ENCODE assay signal across 25 mouse cellular contexts in genomic region chrX:9487671-9488070, GRCm38 (mm10). TPM values are rescaled to one million over a fixed set of nuclear protein-coding genes. Genes with fewer than 3 reads are reported as not detected.
DNase-seq lines count a peak whose midpoint lies in the region; ATAC-seq and TF ChIP-seq lines count a peak whose summit lies in the region.
"Had no signal": no experiment of that assay in that cellular context is flagged by ENCODE, and none has a peak within 500 bp of the region (broad histone marks: within the 10 kb centered on the region; RNA-seq: fewer than 3 reads in every experiment).

Gene Cybb (minus strand): TSS chrX:9487771.

- no peak within 1 kb of the TSS for H3K4me3 ChIP-seq in spleen, adult 2 months (ENCODE audit: extremely low read depth, insufficient read depth, insufficient read length)
- no peak within 1 kb of the TSS for H3K4me3 ChIP-seq in midbrain, embryonic 14.5 days (replicated peaks; ENCODE audit: low read depth, low read length)
- H3K4me3 ChIP-seq: erythroblast, embryonic 14.5 days; forebrain, embryonic 15.5 days; heart, embryonic 12.5 days; intestine, embryonic 15.5 days; left cerebral cortex, adult 2 months; midbrain, embryonic 10.5 days; neural tube, embryonic 12.5 days had no signal

- ATAC-seq in hematopoietic stem cell, adult 5-6 weeks (replicated peaks in 1 of 2; ENCODE audit: insufficient read depth in 1 of 2, low FRiP score in 2 of 2, low TSS enrichment in 1 of 2, low read depth in 1 of 2, poor library complexity in 2 of 2, severe bottlenecking in 2 of 2), result no peak
- ATAC-seq in midbrain, embryonic 14.5 days (ENCODE audit: low FRiP score, low TSS enrichment), result no peak
- ATAC-seq: forebrain, embryonic 15.5 days; intestine, embryonic 15.5 days had no signal

- DNase-seq in adrenal gland, postnatal 36 days, result no peak
- DNase-seq in adrenal gland, postnatal 25 days, result no peak
- no peak for DNase-seq in spleen, adult 2 months (ENCODE audit: low read depth in 1 of 2, low spot score in 2 of 2)
- DNase-seq in spleen, adult 12 weeks (ENCODE audit: low spot score), result no peak
- no peak for DNase-seq in gastrocnemius, adult 8-10 months (ENCODE audit: low spot score in 2 of 2)
- DNase-seq in midbrain, embryonic 14.5 days, result no peak
- DNase-seq in thymus, postnatal 10 days (ENCODE audit: low spot score in 2 of 2), result no peak
- DNase-seq: cerebellum, adult 9-10 months; heart, postnatal 14 days; kidney, adult 9 months; kidney, postnatal 25 days; layer of hippocampus, adult 9-11 months; left cerebral cortex, postnatal 4 days; lung, postnatal 10 days; spleen, adult 18-20 months; thymus, adult 18-20 months had no signal

- H3K36me3 ChIP-seq in spleen, adult 2 months (ENCODE audit: control insufficient read depth, insufficient read depth, low read length), result no peaks in the 10 kb centered on the region
- no peaks in the 10 kb centered on the region for H3K36me3 ChIP-seq in midbrain, embryonic 14.5 days (ENCODE audit: control insufficient read depth, insufficient read depth, low read length)
- H3K36me3 ChIP-seq: forebrain, embryonic 15.5 days; heart, embryonic 12.5 days; intestine, embryonic 15.5 days; midbrain, embryonic 10.5 days; neural tube, embryonic 12.5 days had no signal

- H3K27ac ChIP-seq in spleen, adult 2 months (ENCODE audit: insufficient read depth, low read length), result no peak within 1 kb of the TSS
- no peak within 1 kb of the TSS for H3K27ac ChIP-seq in midbrain, embryonic 14.5 days (replicated peaks; ENCODE audit: low read depth, low read length)
- H3K27ac ChIP-seq: forebrain, embryonic 15.5 days; hindbrain, embryonic 14.5 days; intestine, embryonic 15.5 days; left cerebral cortex, adult 2 months; midbrain, embryonic 10.5 days; neural tube, embryonic 12.5 days had no signal

- TF ChIP-seq POLR2A in spleen, adult 2 months (IDR thresholded peaks at IDR 0.05; ENCODE audit: low read depth, low read length), result no peak

- H3K4me2 ChIP-seq in midbrain, embryonic 14.5 days (ENCODE audit: low read length), result no peak within 1 kb of the TSS
- H3K4me2 ChIP-seq: forebrain, embryonic 15.5 days; heart, embryonic 12.5 days; hindbrain, embryonic 14.5 days; intestine, embryonic 15.5 days; neural tube, embryonic 12.5 days had no signal

- no peaks in the 10 kb centered on the region for H3K27me3 ChIP-seq in spleen, adult 2 months (ENCODE audit: control insufficient read depth, insufficient read depth, low read length)
- H3K27me3 ChIP-seq in midbrain, embryonic 14.5 days (ENCODE audit: control insufficient read depth, insufficient read depth, low read length), result no peaks in the 10 kb centered on the region
- H3K27me3 ChIP-seq: forebrain, embryonic 15.5 days; heart, embryonic 12.5 days; intestine, embryonic 15.5 days; neural tube, embryonic 12.5 days had no signal

- WGBS in spleen, adult 2 months, result 83% methylated on average over 4 of the region's 4 CpGs
- 82% methylated on average over 4 of the region's 4 CpGs for WGBS in midbrain, embryonic 14.5 days

- no peaks in the 10 kb centered on the region for H3K9me3 ChIP-seq in midbrain, embryonic 14.5 days (ENCODE audit: control insufficient read depth, low read length)
- H3K9me3 ChIP-seq: forebrain, embryonic 15.5 days; heart, embryonic 12.5 days; intestine, embryonic 15.5 days; midbrain, embryonic 10.5 days; neural tube, embryonic 12.5 days had no signal

- TF ChIP-seq CTCF in spleen, adult 2 months (IDR thresholded peaks at IDR 0.05; ENCODE audit: extremely low read depth, insufficient read depth, insufficient read length, insufficient replicate concordance), result no peak

- H3K9ac ChIP-seq in midbrain, embryonic 14.5 days (replicated peaks; ENCODE audit: low read length), result no peak within 1 kb of the TSS
- H3K9ac ChIP-seq: forebrain, embryonic 15.5 days; heart, embryonic 12.5 days; hindbrain, embryonic 14.5 days; intestine, embryonic 15.5 days; neural tube, embryonic 12.5 days had no signal

- H3K4me1 ChIP-seq in spleen, adult 2 months (ENCODE audit: control insufficient read depth, insufficient read depth, insufficient read length), result no peaks in the 10 kb centered on the region
- no peaks in the 10 kb centered on the region for H3K4me1 ChIP-seq in midbrain, embryonic 14.5 days (ENCODE audit: control insufficient read depth, insufficient read depth, low read length)
- H3K4me1 ChIP-seq: forebrain, embryonic 15.5 days; heart, embryonic 12.5 days; intestine, embryonic 15.5 days; midbrain, embryonic 10.5 days; neural tube, embryonic 12.5 days had no signal

RNA-seq across cellular contexts. Expression of gene Cybb, which starts in this region (rescaled TPM):
- 10 to 100 TPM; 12.7 to 13.7 TPM for total RNA-seq in adrenal gland, postnatal 36 days (2021)
- 5.5 and 8.1 TPM in 2 replicates for total RNA-seq in adrenal gland, postnatal 25 days (2021)
- polyA plus RNA-seq in spleen, adult 2 months (2012; rRNA removed), result 10.2 and 11.8 TPM in 2 replicates
- total RNA-seq in hematopoietic stem cell, adult 5-6 weeks (2017), result 49.3 and 108 TPM in 2 replicates
- total RNA-seq in gastrocnemius, adult 8-10 months (2022), result 1 to 10 TPM in 2 of 4 experiments, under 1 TPM in 2; 0.17 to 2.2 (median 1.0) TPM
- 0.08 and 1.9 TPM in 2 replicates for polyA plus RNA-seq in midbrain, embryonic 14.5 days (2014; fragmentation: Nextera tagmentation; extraction: Ambion mirVana)
- polyA plus RNA-seq: erythroblast, embryonic 14.5 days had no signal
